Mouse (Mus musculus): Measurements from ENCODE around the gene Il5.

The Il5 gene

DNA sequence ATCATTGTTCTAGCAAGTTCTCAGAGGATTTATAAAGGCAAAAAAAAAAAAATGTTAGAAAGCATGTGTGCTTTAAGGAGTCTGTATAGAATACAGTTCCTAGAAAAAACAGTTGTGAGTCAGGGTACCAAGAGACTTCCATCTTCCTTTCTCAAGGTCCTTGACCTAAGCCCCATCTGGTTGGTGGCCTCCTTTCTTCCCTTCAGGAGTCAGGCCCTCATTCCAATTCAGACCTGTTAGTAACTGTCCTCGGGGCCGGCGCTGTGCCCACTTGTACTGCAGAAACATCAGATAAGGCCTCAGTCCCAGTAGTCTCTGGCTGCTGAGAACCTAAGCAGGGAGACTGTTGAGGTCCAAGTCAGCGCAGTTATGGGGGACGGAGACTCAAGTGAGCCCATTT, 52.5 kb downstream of the Il5 start, which contains the start of gene Gm17334:
Gene Gm17334, minus strand, starts transcription at position 101 of the 400 bp plus-strand sequence.
- no peak for DNase-seq

GRCm38 (mm10) chr11:53773641-53774360, 53.2 kb downstream of the Il5 start:
- DNase-seq: no peak

Measured in kidney, postnatal 36 days (tissue).